Mouse (Mus musculus): Measurements from ENCODE around the gene 4933421I07Rik. TPM values are rescaled to one million over a fixed set of nuclear protein-coding genes. Genes with fewer than 3 reads are reported as not detected.

The 4933421I07Rik gene
- not detected for polyA plus RNA-seq (2014; fragmentation: Illumina TruSeq; extraction: RNeasy Lipid Tissue Mini Kit (QIAGEN cat#74804); ENCODE audit: low read depth, low replicate concordance)

GRCm38 (mm10) chr7:42447850-42448249 lies at the start of gene 4933421I07Rik:
TSS of gene 4933421I07Rik (minus strand) at chr7:42448120.

Other genes starting within 250 kb of the 4933421I07Rik start
- gene Vmn2r61, start 188.1 kb downstream of the 4933421I07Rik start, polyA plus RNA-seq (2014; fragmentation: Illumina TruSeq; extraction: RNeasy Lipid Tissue Mini Kit (QIAGEN cat#74804); ENCODE audit: low read depth, low replicate concordance): not detected
- gene Zfp141, start 57.6 kb upstream of the 4933421I07Rik start, polyA plus RNA-seq (2014; fragmentation: Illumina TruSeq; extraction: RNeasy Lipid Tissue Mini Kit (QIAGEN cat#74804); ENCODE audit: low read depth, low replicate concordance): 14.5 TPM
- not detected for gene Gm21028, start 130.5 kb upstream of the 4933421I07Rik start, polyA plus RNA-seq (2014; fragmentation: Illumina TruSeq; extraction: RNeasy Lipid Tissue Mini Kit (QIAGEN cat#74804); ENCODE audit: low read depth, low replicate concordance)
- 4.1 TPM for gene Zfp977, start 144.4 kb upstream of the 4933421I07Rik start, polyA plus RNA-seq (2014; fragmentation: Illumina TruSeq; extraction: RNeasy Lipid Tissue Mini Kit (QIAGEN cat#74804); ENCODE audit: low read depth, low replicate concordance)
- gene Zfp976, start 194.5 kb upstream of the 4933421I07Rik start, polyA plus RNA-seq (2014; fragmentation: Illumina TruSeq; extraction: RNeasy Lipid Tissue Mini Kit (QIAGEN cat#74804); ENCODE audit: low read depth, low replicate concordance): 9.2 TPM
- 12.6 TPM for gene Zfp975, start 244.6 kb upstream of the 4933421I07Rik start, polyA plus RNA-seq (2014; fragmentation: Illumina TruSeq; extraction: RNeasy Lipid Tissue Mini Kit (QIAGEN cat#74804); ENCODE audit: low read depth, low replicate concordance)

All from liver, adult 10 weeks (tissue).